Mouse (Mus musculus): Measurements from ENCODE around the gene Slc25a19. TPM values are rescaled to one million over a fixed set of nuclear protein-coding genes. Genes with fewer than 3 reads are reported as not detected.
A peak's percentile ranks its signal among the peaks of the same experiment; 100 is the strongest.

Gene Slc25a19
- total RNA-seq, 1 experiment from 2014 or later, result 14.2 TPM

GRCm38 (mm10) chr11:115608421-115609399, 19.4 kb downstream of the Slc25a19 start:
- ATAC-seq (replicated peaks; ENCODE audit: insufficient number of reproducible peaks, low FRiP score, low TSS enrichment, poor library complexity, severe bottlenecking), result no peak

- no peak for ATAC-seq (replicated peaks; ENCODE audit: insufficient number of reproducible peaks, low FRiP score, low TSS enrichment, poor library complexity, severe bottlenecking)
Measured at GRCm38 (mm10) chr11:115606733-115607132, 21.4 kb downstream of the Slc25a19 start.

- ATAC-seq (replicated peaks; ENCODE audit: insufficient number of reproducible peaks, low FRiP score, low TSS enrichment, poor library complexity, severe bottlenecking), result 0 out of 2 replicates have a peak, but pooled peaks have one; percentile 6
Measured at GRCm38 (mm10) chr11:115604304-115604696, 23.8 kb downstream of the Slc25a19 start.

- peak; percentile 86 for ATAC-seq (replicated peaks; ENCODE audit: insufficient number of reproducible peaks, low FRiP score, low TSS enrichment, poor library complexity, severe bottlenecking)
Measured at GRCm38 (mm10) chr11:115603476-115604303, 24.4 kb downstream of the Slc25a19 start, which contains the start of the genes Mrps7 and Gga3. Mrps7 (plus strand) TSS chr11:115603925. Gga3 (minus strand) TSS chr11:115604051.

- ATAC-seq (replicated peaks; ENCODE audit: insufficient number of reproducible peaks, low FRiP score, low TSS enrichment, poor library complexity, severe bottlenecking), result no peak
Measured at GRCm38 (mm10) chr11:115603128-115603475, 25.0 kb downstream of the Slc25a19 start.

- ATAC-seq (replicated peaks; ENCODE audit: insufficient number of reproducible peaks, low FRiP score, low TSS enrichment, poor library complexity, severe bottlenecking), result no peak
Measured at GRCm38 (mm10) chr11:115601174-115601573, 26.9 kb downstream of the Slc25a19 start.

GRCm38 (mm10) chr11:115600743-115601142, 27.4 kb downstream of the Slc25a19 start:
- ATAC-seq (replicated peaks; ENCODE audit: insufficient number of reproducible peaks, low FRiP score, low TSS enrichment, poor library complexity, severe bottlenecking), result no peak

GRCm38 (mm10) chr11:115599722-115600121, 28.4 kb downstream of the Slc25a19 start:
- ATAC-seq (replicated peaks; ENCODE audit: insufficient number of reproducible peaks, low FRiP score, low TSS enrichment, poor library complexity, severe bottlenecking), result no peak

- no peak for ATAC-seq (replicated peaks; ENCODE audit: insufficient number of reproducible peaks, low FRiP score, low TSS enrichment, poor library complexity, severe bottlenecking)
Measured at GRCm38 (mm10) chr11:115598309-115598708, 29.8 kb downstream of the Slc25a19 start.

GRCm38 (mm10) chr11:115595209-115595608, 32.9 kb downstream of the Slc25a19 start:
- no peak for ATAC-seq (replicated peaks; ENCODE audit: insufficient number of reproducible peaks, low FRiP score, low TSS enrichment, poor library complexity, severe bottlenecking)

- no peak for ATAC-seq (replicated peaks; ENCODE audit: insufficient number of reproducible peaks, low FRiP score, low TSS enrichment, poor library complexity, severe bottlenecking)
Measured at GRCm38 (mm10) chr11:115590526-115591075, 37.5 kb downstream of the Slc25a19 start.

- ATAC-seq (replicated peaks; ENCODE audit: insufficient number of reproducible peaks, low FRiP score, low TSS enrichment, poor library complexity, severe bottlenecking), result no peak
Measured at GRCm38 (mm10) chr11:115587984-115588383, 40.1 kb downstream of the Slc25a19 start.

- ATAC-seq (replicated peaks; ENCODE audit: insufficient number of reproducible peaks, low FRiP score, low TSS enrichment, poor library complexity, severe bottlenecking), result no peak
Measured at GRCm38 (mm10) chr11:115586403-115586802, 41.7 kb downstream of the Slc25a19 start.

GRCm38 (mm10) chr11:115585573-115586100, 42.5 kb downstream of the Slc25a19 start:
- ATAC-seq (replicated peaks; ENCODE audit: insufficient number of reproducible peaks, low FRiP score, low TSS enrichment, poor library complexity, severe bottlenecking), result no peak

GRCm38 (mm10) chr11:115584376-115585073, 43.6 kb downstream of the Slc25a19 start:
- no peak for ATAC-seq (replicated peaks; ENCODE audit: insufficient number of reproducible peaks, low FRiP score, low TSS enrichment, poor library complexity, severe bottlenecking)

- no peak for ATAC-seq (replicated peaks; ENCODE audit: insufficient number of reproducible peaks, low FRiP score, low TSS enrichment, poor library complexity, severe bottlenecking)
Measured at GRCm38 (mm10) chr11:115582913-115583606, 45.0 kb downstream of the Slc25a19 start.

- ATAC-seq (replicated peaks; ENCODE audit: insufficient number of reproducible peaks, low FRiP score, low TSS enrichment, poor library complexity, severe bottlenecking), result peak; percentile 35; the same call in 1 of the 2 replicates
Measured at GRCm38 (mm10) chr11:115579080-115579479, 49.0 kb downstream of the Slc25a19 start.

GRCm38 (mm10) chr11:115564961-115565360, 63.1 kb downstream of the Slc25a19 start:
- ATAC-seq (replicated peaks; ENCODE audit: insufficient number of reproducible peaks, low FRiP score, low TSS enrichment, poor library complexity, severe bottlenecking), result no peak

All from monocyte, adult 5-6 weeks (primary cell).